Mouse (Mus musculus) lung, embryonic 16.5 days (tissue): ENCODE results near the gene Psme2. TPM values are rescaled to one million over a fixed set of nuclear protein-coding genes. Genes with fewer than 3 reads are reported as not detected.

Source experiments
- ATAC-seq: fragments of 200-750 bp; cut with Nextera tagmentation; 2 replicates; pipeline ENCODE4 v1.8.0; 2017; ENCODE audit warnings: low read depth, mild to moderate bottlenecking, moderate library complexity
- H3K27ac ChIP-seq: fragments of 300-500 bp; sonication (generic); 2 replicates; pipeline ENCODE4 v1.5.1; 2014; ENCODE audit warnings: mild to moderate bottlenecking, control low read depth, low read length
- H3K27me3 ChIP-seq: fragments of 300-500 bp; sonication (generic); 2 replicates; pipeline ENCODE4 v1.6.1; 2014; ENCODE audit warnings: low read depth, low read length, mixed read lengths; ENCODE audit not compliant: control insufficient read depth, insufficient read depth
- H3K36me3 ChIP-seq: fragments of 300-500 bp; sonication (generic); 2 replicates; pipeline ENCODE4 v1.6.1; 2014; ENCODE audit warnings: low read length; ENCODE audit not compliant: control insufficient read depth, insufficient read depth
- H3K4me1 ChIP-seq: fragments of 300-500 bp; sonication (generic); replicated peaks from 2 replicates; pipeline ENCODE4 v1.6.1; 2014; ENCODE audit warnings: low read length, mixed read lengths; ENCODE audit not compliant: control insufficient read depth, insufficient read depth
- H3K4me2 ChIP-seq: fragments of 300-500 bp; sonication (generic); 2 replicates; pipeline ENCODE4 v1.6.1; 2014; ENCODE audit warnings: low read depth, low read length, control low read depth
- H3K4me3 ChIP-seq: fragments of 300-500 bp; sonication (generic); 2 replicates; pipeline ENCODE4 v1.5.1; 2014; ENCODE audit warnings: mild to moderate bottlenecking, low read length, control low read depth
- H3K9ac ChIP-seq: fragments of 300-500 bp; sonication (generic); 2 replicates; pipeline ENCODE4 v1.6.1; 2014; ENCODE audit warnings: low read length, control low read depth
- H3K9me3 ChIP-seq: fragments of 300-500 bp; sonication (generic); 2 replicates; pipeline ENCODE4 v1.6.1; 2016; ENCODE audit warnings: low read length; ENCODE audit not compliant: control insufficient read depth
- WGBS: fragments of 180-500 bp; shearing (Covaris S2); extraction: QIAGEN DNeasy Blood & Tissue Kit; methylation state at CpG from one replicate; pipeline ENCODE4 v1.1.7; 2014; 5-methylcytosine and 5-hydroxymethylcytosine counted together
- polyA plus RNA-seq: library from polyadenylated mRNA; unstranded; fragments of >200 nt; fragmentation: Nextera tagmentation; extraction: Ambion mirVana; gene quantifications from 2 replicates; pipeline ENCODE4 v1.2.1, GENCODE M21; 2015

Gene Psme2
- polyA plus RNA-seq, 1 experiment from 2014 or later: 250 TPM

GRCm38 (mm10) chr14:55550191-55550590 is 40.7 kb downstream of the Psme2 start:
- no peaks in the 10 kb centered on the region for H3K9me3 ChIP-seq
- peaks cover 31% of the 10 kb centered on the region for H3K36me3 ChIP-seq
- H3K27ac ChIP-seq: no peak overlapping the region
- ATAC-seq: no peak
- no peak overlapping the region for H3K9ac ChIP-seq
- WGBS: 81% methylated on average over 6 of the region's 6 CpGs
- no peak overlapping the region for H3K4me3 ChIP-seq
- no peaks in the 10 kb centered on the region for H3K27me3 ChIP-seq
- no peaks in the 10 kb centered on the region for H3K4me1 ChIP-seq
- H3K4me2 ChIP-seq: no peak overlapping the region

GRCm38 (mm10) chr14:55544334-55544733 is 46.6 kb downstream of the Psme2 start:
- no peaks in the 10 kb centered on the region for H3K27me3 ChIP-seq
- H3K36me3 ChIP-seq: peaks cover 44% of the 10 kb centered on the region
- ATAC-seq: no peak
- no peak overlapping the region for H3K4me2 ChIP-seq
- WGBS: 55% methylated on average over 9 of the region's 9 CpGs
- H3K9me3 ChIP-seq: no peaks in the 10 kb centered on the region
- no peak overlapping the region for H3K4me3 ChIP-seq
- peaks cover 12% of the 10 kb centered on the region for H3K4me1 ChIP-seq
- H3K9ac ChIP-seq: no peak overlapping the region
- H3K27ac ChIP-seq: no peak overlapping the region

- no peaks in the 10 kb centered on the region for H3K27me3 ChIP-seq
- H3K4me2 ChIP-seq: no peak overlapping the region
- peaks cover 27% of the 10 kb centered on the region for H3K36me3 ChIP-seq
- no peak overlapping the region for H3K9ac ChIP-seq
- H3K4me3 ChIP-seq: no peak overlapping the region
- WGBS: 96% methylated on average over 12 of the region's 12 CpGs
- H3K27ac ChIP-seq: no peak overlapping the region
- no peaks in the 10 kb centered on the region for H3K9me3 ChIP-seq
- no peak for ATAC-seq
- peaks cover 12% of the 10 kb centered on the region for H3K4me1 ChIP-seq
Measured at GRCm38 (mm10) chr14:55542268-55542667, 48.6 kb downstream of the Psme2 start.

GRCm38 (mm10) chr14:55540787-55541321 is 50.1 kb downstream of the Psme2 start:
- H3K4me1 ChIP-seq: peaks cover 12% of the 10 kb centered on the region
- peak overlapping the region; percentile 66 for H3K4me2 ChIP-seq
- H3K9me3 ChIP-seq: no peaks in the 10 kb centered on the region
- H3K27ac ChIP-seq: peak overlapping the region; percentile 97
- peak overlapping the region; percentile 83 for H3K9ac ChIP-seq
- peak overlapping the region; percentile 80 for H3K4me3 ChIP-seq
- under 1% methylated on average over 10 of the region's 10 CpGs for WGBS
- H3K36me3 ChIP-seq: peaks cover 23% of the 10 kb centered on the region
- no peaks in the 10 kb centered on the region for H3K27me3 ChIP-seq
- ATAC-seq: peak; percentile 80

- H3K27me3 ChIP-seq: no peaks in the 10 kb centered on the region
- peaks cover 12% of the 10 kb centered on the region for H3K4me1 ChIP-seq
- under 1% methylated on average over 32 of the region's 32 CpGs for WGBS
- H3K9ac ChIP-seq: peak within 1 kb of the TSS; percentile 83
- H3K27ac ChIP-seq: peak within 1 kb of the TSS; percentile 97
- peaks cover 18% of the 10 kb centered on the region for H3K36me3 ChIP-seq
- ATAC-seq: peak; percentile 97
- peak within 1 kb of the TSS; percentile 80 for H3K4me3 ChIP-seq
- H3K4me2 ChIP-seq: peak within 1 kb of the TSS; percentile 66
- H3K9me3 ChIP-seq: no peaks in the 10 kb centered on the region
Measured at GRCm38 (mm10) chr14:55540067-55540786, 50.7 kb downstream of the Psme2 start, which contains the start of gene Pck2. Gene Pck2, plus strand, starts transcription at chr14:55540266.

Other genes with a start within 250 kb of the Psme2 start
- gene Dhrs4, start 112.4 kb downstream of the Psme2 start, polyA plus RNA-seq: 101 and 106 TPM in 2 replicates
- 0.98 and 2.0 TPM in 2 replicates for gene Carmil3, start 100.5 kb downstream of the Psme2 start, polyA plus RNA-seq
- gene Cpne6, start 80.7 kb downstream of the Psme2 start, polyA plus RNA-seq: 0.19 and 0.29 TPM in 2 replicates
- gene Nrl, start 66.1 kb downstream of the Psme2 start, polyA plus RNA-seq: not detected in 2 replicates
- 65.3 and 69.4 TPM in 2 replicates for gene Pck2, start 50.8 kb downstream of the Psme2 start, polyA plus RNA-seq
- 72.9 and 81.6 TPM in 2 replicates for gene Dcaf11, start 31.1 kb downstream of the Psme2 start, polyA plus RNA-seq
- 1.3 and 2.4 TPM in 2 replicates for gene A730061H03Rik, start 30.7 kb downstream of the Psme2 start, polyA plus RNA-seq
- gene Fitm1, start 15.5 kb downstream of the Psme2 start, polyA plus RNA-seq: 4.7 and 5.2 TPM in 2 replicates
- 175 and 179 TPM in 2 replicates for gene Psme1, start 13.0 kb downstream of the Psme2 start, polyA plus RNA-seq
- gene Emc9, start 5.8 kb downstream of the Psme2 start, polyA plus RNA-seq: 6.4 and 7.3 TPM in 2 replicates
- gene Rnf31, start 595 bp upstream of the Psme2 start, polyA plus RNA-seq: 17.6 and 18.1 TPM in 2 replicates
- gene Irf9, start 12.5 kb upstream of the Psme2 start, polyA plus RNA-seq: 12.9 and 15.6 TPM in 2 replicates
- gene Rec8, start 26.9 kb upstream of the Psme2 start, polyA plus RNA-seq: 23.0 and 23.4 TPM in 2 replicates
- 72.5 and 78.7 TPM in 2 replicates for gene Ipo4, start 44.8 kb upstream of the Psme2 start, polyA plus RNA-seq
- 1.5 and 1.8 TPM in 2 replicates for gene Gm49378, start 46.8 kb upstream of the Psme2 start, polyA plus RNA-seq
- gene Tm9sf1, start 52.7 kb upstream of the Psme2 start, polyA plus RNA-seq: 121 and 125 TPM in 2 replicates
- gene Tssk4, start 59.1 kb upstream of the Psme2 start, polyA plus RNA-seq: 0.73 and 0.74 TPM in 2 replicates
- 52.0 and 57.0 TPM in 2 replicates for gene Mdp1, start 69.4 kb upstream of the Psme2 start, polyA plus RNA-seq
- gene Gmpr2, start 80.8 kb upstream of the Psme2 start, polyA plus RNA-seq: 62.2 and 67.1 TPM in 2 replicates
- gene Nedd8, start 81.0 kb upstream of the Psme2 start, polyA plus RNA-seq: 499 and 508 TPM in 2 replicates
- gene Tinf2, start 90.7 kb upstream of the Psme2 start, polyA plus RNA-seq: 45.5 and 46.2 TPM in 2 replicates
- 3.2 and 6.0 TPM in 2 replicates for gene Tgm1, start 122.8 kb upstream of the Psme2 start, polyA plus RNA-seq
- 34.2 and 35.0 TPM in 2 replicates for gene Rabggta, start 131.2 kb upstream of the Psme2 start, polyA plus RNA-seq
- 88.5 and 95.0 TPM in 2 replicates for gene Dhrs1, start 154.6 kb upstream of the Psme2 start, polyA plus RNA-seq
- 32.6 and 37.8 TPM in 2 replicates for gene Nop9, start 154.6 kb upstream of the Psme2 start, polyA plus RNA-seq
- gene Cideb, start 167.3 kb upstream of the Psme2 start, polyA plus RNA-seq: 1.0 and 1.5 TPM in 2 replicates
- 0.20 and 0.23 TPM in 2 replicates for gene Ltb4r2, start 170.3 kb upstream of the Psme2 start, polyA plus RNA-seq
- gene Ltb4r1, start 174.8 kb upstream of the Psme2 start, polyA plus RNA-seq: 2.6 and 3.5 TPM in 2 replicates
- 20.0 and 20.8 TPM in 2 replicates for gene Adcy4, start 193.0 kb upstream of the Psme2 start, polyA plus RNA-seq
- gene Ripk3, start 197.8 kb upstream of the Psme2 start, polyA plus RNA-seq: 38.9 and 40.8 TPM in 2 replicates
- gene Nfatc4, start 232.0 kb upstream of the Psme2 start, polyA plus RNA-seq: 48.2 and 48.5 TPM in 2 replicates